Mouse (Mus musculus) embryonic fibroblast, embryonic 13.5 days (primary cell): ENCODE results near the gene Fstl1.

ENCODE experiments used
- CTCF ChIP-seq: IDR thresholded peaks from 2 replicates; pipeline ENCODE4 v1.5.1; 2011; ENCODE audit warnings: mild to moderate bottlenecking, control low read depth, low read length, moderate library complexity, borderline replicate concordance; ENCODE audit not compliant: insufficient read depth
- POLR2A ChIP-seq: IDR thresholded peaks from 2 replicates; pipeline ENCODE4 v1.6.1; 2011; ENCODE audit warnings: low read depth, mild to moderate bottlenecking, control low read depth, low read length, moderate library complexity

- TF ChIP-seq CTCF (no peak), POLR2A (no peak)
These were observed 47.3 kb downstream of the Fstl1 start for GRCm38 (mm10) chr16:37823949-37824348.
